Mouse (Mus musculus): ENCODE results near the gene Shc3. TPM values are rescaled to one million over a fixed set of nuclear protein-coding genes. Genes with fewer than 3 reads are reported as not detected.
A peak's percentile ranks its signal among the peaks of the same experiment; 100 is the strongest.

The Shc3 gene
- polyA plus RNA-seq, 1 experiment from 2014 or later = 5.1 TPM

DNA sequence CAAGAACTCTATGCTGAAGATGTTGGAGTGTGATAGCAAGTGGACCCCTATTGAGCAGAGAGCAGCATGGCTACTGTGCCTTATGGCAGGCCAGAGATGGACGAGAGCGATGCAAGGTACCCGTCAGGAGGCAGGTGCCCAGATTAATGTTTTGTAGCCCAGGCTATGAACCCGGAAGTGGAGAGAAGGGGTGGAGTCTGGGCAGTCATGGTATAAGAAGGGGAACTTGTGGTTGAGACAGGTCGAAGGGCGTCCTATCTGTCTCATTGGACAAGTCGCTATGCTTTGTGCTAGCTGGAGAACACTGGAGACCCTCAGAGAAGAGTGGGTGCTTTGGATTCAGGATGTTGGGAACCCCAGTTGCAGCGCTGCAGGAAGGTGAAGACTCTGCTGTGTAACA lies 30.9 kb upstream of the Shc3 start:
- peaks cover 7% of the 10 kb centered on the region for H3K4me1 ChIP-seq
- ATAC-seq (ENCODE audit: low FRiP score) = no peak

DNA sequence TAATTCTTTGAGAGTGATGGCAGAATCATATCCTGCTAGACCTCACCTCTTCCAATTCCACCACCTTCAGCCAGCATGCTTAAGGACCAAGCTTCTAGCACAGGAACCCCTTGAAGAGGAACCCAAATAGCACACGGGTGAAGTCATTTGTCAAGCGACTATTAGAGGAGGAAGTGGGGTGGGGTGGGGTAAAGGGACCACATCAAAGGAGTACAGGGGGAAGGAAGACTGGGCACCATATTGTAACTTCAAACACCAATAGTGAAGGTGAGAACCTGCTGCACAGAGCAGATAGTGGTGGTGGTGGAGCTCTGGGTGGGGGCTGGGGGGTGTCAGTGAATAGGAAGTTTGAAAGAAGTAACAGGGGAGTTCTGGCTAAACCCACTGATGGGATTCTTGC lies 28.8 kb upstream of the Shc3 start:
- 81% methylated on average over 2 of the region's 2 CpGs for WGBS
- Histone ChIP-seq H3K9me3 (replicated peaks) (no peaks in the 10 kb centered on the region), H3K4me2 (replicated peaks) (no peak overlapping the region), H3K9ac (no peak overlapping the region), H3K27me3 (peaks cover 14% of the 10 kb centered on the region), H3K36me3 (no peaks in the 10 kb centered on the region), H3K27ac (no peak overlapping the region), H3K4me1 (peaks cover 7% of the 10 kb centered on the region), H3K4me3 (no peak overlapping the region)
- no peak for ATAC-seq (ENCODE audit: low FRiP score)

More for the DNA sequence above, 30.9 kb upstream of the Shc3 start:
- Histone ChIP-seq H3K9ac (no peak overlapping the region), H3K4me3 (no peak overlapping the region), H3K27ac (no peak overlapping the region), H3K27me3 (peaks cover 7% of the 10 kb centered on the region; the same call in 1 of the 2 replicates), H3K4me2 (replicated peaks) (no peak overlapping the region), H3K9me3 (replicated peaks) (no peaks in the 10 kb centered on the region), H3K36me3 (no peaks in the 10 kb centered on the region)
- 93% methylated on average over 8 of the region's 8 CpGs for WGBS

DNA sequence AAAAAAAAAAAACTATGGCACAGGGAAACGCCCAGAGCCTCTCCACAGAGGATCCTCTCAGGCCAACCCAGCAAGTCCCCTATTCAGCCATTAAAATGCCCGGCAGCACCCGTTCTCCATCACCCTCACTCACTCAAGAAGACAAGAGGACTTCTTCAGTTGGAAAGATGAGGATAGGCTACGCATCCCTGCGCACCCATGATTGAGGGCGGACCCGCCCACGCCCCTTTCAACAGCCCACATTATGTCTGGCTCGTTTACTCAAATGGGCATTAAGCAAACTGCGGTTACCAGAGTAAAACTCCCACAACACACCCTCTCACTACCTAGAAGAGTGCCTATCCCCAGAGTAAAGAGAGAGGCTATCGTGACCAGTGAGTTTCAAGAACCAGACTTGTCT lies 26.2 kb upstream of the Shc3 start:
- Histone ChIP-seq H3K27ac (no peak overlapping the region), H3K4me3 (no peak overlapping the region), H3K4me2 (replicated peaks) (peak overlapping the region; percentile 100), H3K27me3 (peaks cover 14% of the 10 kb centered on the region), H3K9me3 (replicated peaks) (0 out of 2 replicates have a peak, but pooled peaks cover 3% of the 10 kb centered on the region), H3K9ac (no peak overlapping the region), H3K36me3 (no peaks in the 10 kb centered on the region), H3K4me1 (peaks cover 7% of the 10 kb centered on the region)
- 31% methylated on average over 11 of the region's 11 CpGs for WGBS
- ATAC-seq (ENCODE audit: low FRiP score) = 0 out of 2 replicates have a peak, but pooled peaks have one; percentile 22

- H3K36me3 ChIP-seq = no peaks in the 10 kb centered on the region
- peak overlapping the region; percentile 100 for H3K4me2 ChIP-seq (replicated peaks)
- H3K27ac ChIP-seq = no peak overlapping the region
- 1% methylated on average over 35 of the region's 36 CpGs for WGBS
- peaks cover 7% of the 10 kb centered on the region for H3K4me1 ChIP-seq
- ATAC-seq (ENCODE audit: low FRiP score) = peak; percentile 71
- peak overlapping the region; percentile 50 for H3K4me3 ChIP-seq
- 0 out of 2 replicates have a peak, but pooled peaks cover 3% of the 10 kb centered on the region for H3K9me3 ChIP-seq (replicated peaks)
- peak overlapping the region; percentile 55 for H3K9ac ChIP-seq
- H3K27me3 ChIP-seq = peaks cover 14% of the 10 kb centered on the region
Observed at GRCm38 (mm10) chr13:51594656-51595311, 25.6 kb upstream of the Shc3 start.

- ATAC-seq (ENCODE audit: low FRiP score) = no peak
- 66% methylated on average over 4 of the region's 4 CpGs for WGBS
- H3K9me3 ChIP-seq (replicated peaks) = 0 out of 2 replicates have a peak, but pooled peaks cover 3% of the 10 kb centered on the region
Observed at GRCm38 (mm10) chr13:51588005-51588404, 18.8 kb upstream of the Shc3 start.

GRCm38 (mm10) chr13:51582204-51582603 lies 13.0 kb upstream of the Shc3 start:
- Histone ChIP-seq H3K9ac (no peak overlapping the region), H3K4me1 (peaks cover 24% of the 10 kb centered on the region), H3K36me3 (no peaks in the 10 kb centered on the region), H3K4me2 (replicated peaks) (no peak overlapping the region), H3K9me3 (replicated peaks) (no peaks in the 10 kb centered on the region), H3K4me3 (no peak overlapping the region), H3K27ac (no peak overlapping the region), H3K27me3 (no peaks in the 10 kb centered on the region)
- 68% methylated on average over 2 of the region's 2 CpGs for WGBS
- no peak for ATAC-seq (ENCODE audit: low FRiP score)

More at GRCm38 (mm10) chr13:51588005-51588404, 18.8 kb upstream of the Shc3 start:
- Histone ChIP-seq H3K9ac (no peak overlapping the region), H3K27me3 (no peaks in the 10 kb centered on the region), H3K36me3 (no peaks in the 10 kb centered on the region), H3K4me3 (no peak overlapping the region), H3K4me1 (no peaks in the 10 kb centered on the region), H3K4me2 (replicated peaks) (no peak overlapping the region), H3K27ac (no peak overlapping the region)

DNA sequence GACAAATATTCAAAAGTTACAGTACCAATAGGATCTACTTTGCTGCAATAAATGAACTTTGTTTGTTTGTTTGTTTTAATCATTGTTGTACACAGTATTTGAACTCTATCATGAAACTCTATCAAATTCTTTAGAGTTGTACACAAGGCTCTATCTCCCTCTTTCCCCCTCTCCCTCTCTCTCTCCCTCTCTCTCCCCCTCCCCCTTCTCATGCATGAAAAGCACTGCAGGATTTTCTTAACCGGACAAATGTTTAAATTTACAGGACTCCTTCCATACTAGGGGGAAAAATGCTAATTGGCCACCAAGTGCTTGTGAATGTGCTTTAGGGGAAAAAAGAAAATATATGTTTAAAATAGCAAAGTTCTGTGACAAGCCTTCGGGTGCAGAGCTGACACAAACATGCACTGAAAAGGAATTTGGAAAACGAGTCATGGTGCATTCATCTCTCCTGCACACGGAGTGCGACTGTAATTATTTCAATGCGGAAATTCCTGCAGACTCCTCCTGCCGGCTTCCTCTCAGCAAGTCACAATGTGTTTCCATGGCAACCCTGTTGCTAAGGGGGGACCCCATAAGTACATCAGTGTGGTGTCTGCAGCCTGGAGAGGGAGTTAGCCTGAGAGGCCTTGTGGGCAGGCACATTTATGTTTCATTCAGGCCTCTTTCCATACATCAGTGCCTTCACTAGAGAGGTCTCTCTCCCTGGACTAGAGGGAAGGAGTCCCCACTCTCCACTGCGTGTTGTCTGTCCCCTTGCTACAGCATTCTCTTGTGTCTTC lies 11.2 kb upstream of the Shc3 start:
- Histone ChIP-seq H3K27ac (peak overlapping the region; percentile 68), H3K4me3 (peak overlapping the region; percentile 6; the same call in 1 of the 2 replicates), H3K9me3 (replicated peaks) (no peaks in the 10 kb centered on the region), H3K4me1 (peaks cover 24% of the 10 kb centered on the region), H3K36me3 (no peaks in the 10 kb centered on the region), H3K27me3 (no peaks in the 10 kb centered on the region), H3K9ac (0 out of 2 replicates have a peak overlapping the region, but pooled peaks have one; percentile 8), H3K4me2 (replicated peaks) (peak overlapping the region; percentile 44)
- 4% methylated on average over 8 of the region's 8 CpGs for WGBS
- peak; percentile 94 for ATAC-seq (ENCODE audit: low FRiP score)

DNA sequence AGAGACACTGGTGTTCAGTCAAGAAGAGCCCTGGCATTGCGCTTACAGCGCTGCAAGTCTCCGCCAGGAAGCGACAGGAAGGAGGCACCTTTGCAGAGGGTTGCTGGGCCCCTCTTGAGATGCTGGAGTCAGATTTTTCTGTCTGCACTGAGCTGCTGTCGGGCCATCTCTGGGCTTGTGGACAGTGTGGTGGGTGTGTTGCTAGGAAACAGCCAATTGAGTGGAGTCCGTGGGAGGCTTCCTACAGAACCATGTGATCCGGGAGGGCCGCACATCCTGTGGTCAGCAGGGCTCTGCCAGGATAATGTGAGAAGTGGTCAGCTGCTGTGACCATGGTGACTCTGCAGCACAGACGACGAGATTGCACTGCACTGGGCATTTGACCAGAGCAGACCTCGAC lies 4.6 kb upstream of the Shc3 start:
- H3K4me2 ChIP-seq (replicated peaks) = peak overlapping the region; percentile 30
- ATAC-seq (ENCODE audit: low FRiP score) = peak; percentile 20; the same call in 1 of the 2 replicates
- no peak overlapping the region for H3K4me3 ChIP-seq
- no peak overlapping the region for H3K27ac ChIP-seq
- H3K27me3 ChIP-seq = peaks cover 15% of the 10 kb centered on the region
- 23% methylated on average over 11 of the region's 11 CpGs for WGBS
- peaks cover 21% of the 10 kb centered on the region for H3K4me1 ChIP-seq
- H3K9ac ChIP-seq = peak overlapping the region; percentile 37; the same call in 1 of the 2 replicates
- no peaks in the 10 kb centered on the region for H3K36me3 ChIP-seq
- H3K9me3 ChIP-seq (replicated peaks) = no peaks in the 10 kb centered on the region

DNA sequence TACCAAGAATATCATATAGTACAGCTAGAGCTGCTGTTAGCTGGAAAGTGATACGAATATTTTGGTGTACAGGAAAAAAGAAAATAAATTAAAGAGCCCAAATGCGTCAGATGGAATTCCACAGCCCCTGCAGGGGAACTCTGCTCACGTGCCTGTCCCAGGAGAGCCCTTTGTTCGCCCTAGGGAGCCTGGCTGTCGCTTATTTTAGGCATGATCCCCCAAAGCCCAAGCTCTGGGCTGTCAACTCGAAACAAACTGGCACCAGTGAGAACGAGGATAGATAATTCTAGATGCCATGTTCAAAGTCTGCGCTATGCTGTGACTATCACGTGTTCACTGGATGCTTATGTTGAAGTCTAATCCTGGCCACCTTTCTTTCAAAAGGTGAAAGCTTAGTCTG lies 892 bp upstream of the Shc3 start:
- Histone ChIP-seq H3K9me3 (replicated peaks) (no peaks in the 10 kb centered on the region), H3K27me3 (peaks cover 43% of the 10 kb centered on the region), H3K9ac (no peak overlapping the region), H3K4me3 (peak overlapping the region; percentile 35), H3K4me2 (replicated peaks) (peak overlapping the region; percentile 92), H3K27ac (0 out of 2 replicates have a peak overlapping the region, but pooled peaks have one; percentile 62), H3K36me3 (no peaks in the 10 kb centered on the region), H3K4me1 (peaks cover 48% of the 10 kb centered on the region)
- 0 out of 2 replicates have a peak, but pooled peaks have one; percentile 21 for ATAC-seq (ENCODE audit: low FRiP score)
- whole genome bisulfite sequencing = 5% methylated on average over 9 of the region's 9 CpGs

- no peak overlapping the region for H3K9ac ChIP-seq
- peak overlapping the region; percentile 62; the same call in 1 of the 2 replicates for H3K27ac ChIP-seq
- H3K36me3 ChIP-seq = no peaks in the 10 kb centered on the region
- WGBS = 2% methylated on average over 7 of the region's 7 CpGs
- ATAC-seq (ENCODE audit: low FRiP score) = peak; percentile 67
- peak overlapping the region; percentile 35 for H3K4me3 ChIP-seq
- H3K4me1 ChIP-seq = peaks cover 48% of the 10 kb centered on the region
- peaks cover 47% of the 10 kb centered on the region for H3K27me3 ChIP-seq
- no peaks in the 10 kb centered on the region for H3K9me3 ChIP-seq (replicated peaks)
- peak overlapping the region; percentile 92 for H3K4me2 ChIP-seq (replicated peaks)
Observed at GRCm38 (mm10) chr13:51569685-51570068, 458 bp upstream of the Shc3 start.

- H3K4me2 ChIP-seq (replicated peaks) = peak overlapping the region; percentile 92
- peak; percentile 11; the same call in 1 of the 2 replicates for ATAC-seq (ENCODE audit: low FRiP score)
- H3K4me1 ChIP-seq = peaks cover 41% of the 10 kb centered on the region
- peaks cover 52% of the 10 kb centered on the region for H3K27me3 ChIP-seq
- peak overlapping the region; percentile 35 for H3K4me3 ChIP-seq
- no peaks in the 10 kb centered on the region for H3K36me3 ChIP-seq
- WGBS = 1% methylated on average over 13 of the region's 13 CpGs
- peak overlapping the region; percentile 83 for H3K27ac ChIP-seq
- no peaks in the 10 kb centered on the region for H3K9me3 ChIP-seq (replicated peaks)
- peak overlapping the region; percentile 58 for H3K9ac ChIP-seq
Observed at GRCm38 (mm10) chr13:51568501-51568901, 718 bp downstream of the Shc3 start.

GRCm38 (mm10) chr13:51567411-51567851 lies 1.8 kb downstream of the Shc3 start:
- Histone ChIP-seq H3K4me1 (peaks cover 38% of the 10 kb centered on the region), H3K9ac (peak overlapping the region; percentile 75), H3K27ac (no peak overlapping the region), H3K9me3 (replicated peaks) (no peaks in the 10 kb centered on the region), H3K36me3 (no peaks in the 10 kb centered on the region), H3K27me3 (peaks cover 56% of the 10 kb centered on the region), H3K4me2 (replicated peaks) (peak overlapping the region; percentile 92), H3K4me3 (peak overlapping the region; percentile 61)
- WGBS = under 1% methylated on average over 38 of the region's 38 CpGs
- ATAC-seq (ENCODE audit: low FRiP score) = no peak
